Comparison of ENCODE assay signal across 8 mouse cellular contexts in the genomic region with DNA sequence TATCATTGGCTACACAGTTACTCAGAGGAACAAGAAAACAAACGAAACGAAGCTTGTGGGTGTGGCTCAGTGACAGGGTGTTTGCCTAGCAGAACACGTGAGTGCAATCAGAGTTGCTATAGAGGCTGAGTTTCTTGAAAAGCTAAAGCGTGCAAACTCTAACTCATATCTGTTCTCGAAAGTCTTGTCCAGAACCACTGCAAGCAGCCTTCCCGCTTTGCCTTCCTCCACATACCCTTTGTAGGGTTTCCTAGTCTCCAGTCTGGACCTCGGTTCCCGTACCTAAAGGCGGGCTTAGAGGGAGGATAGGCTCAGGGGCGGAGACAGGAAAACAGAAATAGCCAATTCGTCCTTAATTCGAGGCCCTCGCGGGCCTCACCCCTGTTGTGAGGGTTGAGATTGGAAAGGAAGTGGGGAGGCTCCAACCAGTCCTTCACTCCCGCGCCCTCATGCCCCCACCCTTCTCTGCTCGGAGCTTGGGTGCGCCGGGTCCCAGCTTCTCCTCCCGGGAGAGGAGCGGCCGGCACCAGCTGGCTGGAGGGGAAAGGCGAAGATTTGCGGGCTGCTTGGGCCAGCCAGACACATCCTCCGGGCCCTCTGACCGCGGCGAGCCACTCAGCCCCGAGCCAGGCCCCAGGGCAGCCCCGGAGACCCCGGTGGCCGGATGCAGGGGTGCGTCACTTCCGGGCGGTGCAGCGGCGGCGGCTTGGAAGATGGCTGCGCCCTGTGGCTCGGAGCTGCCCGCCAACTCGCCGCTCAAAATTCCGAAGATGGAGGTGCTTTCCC. TPM values are rescaled to one million over a fixed set of nuclear protein-coding genes. Genes with fewer than 3 reads are reported as not detected.
DNase-seq lines count a peak whose midpoint lies in the region; ATAC-seq lines count a peak whose summit lies in the region.

A gene (plus strand): TSS at position 709 of the 786 bp plus-strand sequence.

- peak; percentile 89 for DNase-seq in adipocyte (ENCODE audit: low spot score)
- DNase-seq in embryo, embryonic 10 days (ENCODE audit: low spot score) = peak; percentile 90
- peak; percentile 94 for DNase-seq in gastrocnemius, postnatal 14 days
- peak; percentile 82 to 96 for DNase-seq in left cerebral cortex, postnatal 10 days (ENCODE audit: extremely low spot score in 1 of 2, low spot score in 2 of 2)
- DNase-seq in right cerebral cortex, postnatal 25 days = peak; percentile 91
- peak; percentile 89 to 93 for DNase-seq in urinary bladder, postnatal 4 days (ENCODE audit: low spot score in 2 of 2)

- peak; percentile 84 for ATAC-seq in inflammation-experienced regulatory T-cells, adult 6 months
- peak; percentile 89 for ATAC-seq in megakaryocyte-erythroid progenitor cell, adult 5-6 weeks (replicated peaks; ENCODE audit: low FRiP score, low TSS enrichment, poor library complexity, severe bottlenecking)

- intact Hi-C loops in gastrocnemius, postnatal 14 days (cut with DNase I; ENCODE audit: low total_unique reads) = no loop called here
- intact Hi-C loops in left cerebral cortex, postnatal 10 days (cut with DNase I) = loop anchor here (5.0 kb wide), 1 partner anchor 43 kb away; no protein-coding TSS in a partner anchor

RNA-seq across cellular contexts. Expression of the gene that starts here (rescaled TPM):
- 1 to 10 TPM; 4.1 to 6.4 TPM for total RNA-seq in gastrocnemius, postnatal 14 days (2021)
- 10 to 100 TPM in 2 of 3 experiments, 1 to 10 TPM in 1; 5.3 to 16.0 (median 11.6) TPM for polyA plus RNA-seq in inflammation-experienced regulatory T-cells, adult 6 months (2017; shearing (Covaris generic))
- 10 to 100 TPM; 21.8 to 24.6 TPM for total RNA-seq in left cerebral cortex, postnatal 10 days (2021)
- 15.0 and 36.3 TPM in 2 replicates for total RNA-seq in megakaryocyte-erythroid progenitor cell, adult 5-6 weeks (2014; fragmentation: Nextera tagmentation)
- total RNA-seq in megakaryocyte-erythroid progenitor cell, adult 5-6 weeks (2017) = 17.1 and 21.6 TPM in 2 replicates

Comparison
In these comparisons a context has a peak if more than half of its experiments do, and no peak if none do; other contexts are left out.
1. Peak in every context shown above with its lines: DNase-seq and ATAC-seq.